Mouse (Mus musculus) 416B (cell line): ENCODE measurements around the gene 4930524B15Rik.
A peak's percentile ranks its signal among the peaks of the same experiment; 100 is the strongest.
"Not testable (repeated sequence)": the region's sequence is repeated elsewhere in the genome, so short reads cannot be mapped to it uniquely, and the experiment has no call there.

Experiments used
- DNase-seq: peaks from one replicate; pipeline ENCODE4 v3.0.0; 2011; ENCODE audit warnings: low read depth

4930524B15Rik gene

DNA sequence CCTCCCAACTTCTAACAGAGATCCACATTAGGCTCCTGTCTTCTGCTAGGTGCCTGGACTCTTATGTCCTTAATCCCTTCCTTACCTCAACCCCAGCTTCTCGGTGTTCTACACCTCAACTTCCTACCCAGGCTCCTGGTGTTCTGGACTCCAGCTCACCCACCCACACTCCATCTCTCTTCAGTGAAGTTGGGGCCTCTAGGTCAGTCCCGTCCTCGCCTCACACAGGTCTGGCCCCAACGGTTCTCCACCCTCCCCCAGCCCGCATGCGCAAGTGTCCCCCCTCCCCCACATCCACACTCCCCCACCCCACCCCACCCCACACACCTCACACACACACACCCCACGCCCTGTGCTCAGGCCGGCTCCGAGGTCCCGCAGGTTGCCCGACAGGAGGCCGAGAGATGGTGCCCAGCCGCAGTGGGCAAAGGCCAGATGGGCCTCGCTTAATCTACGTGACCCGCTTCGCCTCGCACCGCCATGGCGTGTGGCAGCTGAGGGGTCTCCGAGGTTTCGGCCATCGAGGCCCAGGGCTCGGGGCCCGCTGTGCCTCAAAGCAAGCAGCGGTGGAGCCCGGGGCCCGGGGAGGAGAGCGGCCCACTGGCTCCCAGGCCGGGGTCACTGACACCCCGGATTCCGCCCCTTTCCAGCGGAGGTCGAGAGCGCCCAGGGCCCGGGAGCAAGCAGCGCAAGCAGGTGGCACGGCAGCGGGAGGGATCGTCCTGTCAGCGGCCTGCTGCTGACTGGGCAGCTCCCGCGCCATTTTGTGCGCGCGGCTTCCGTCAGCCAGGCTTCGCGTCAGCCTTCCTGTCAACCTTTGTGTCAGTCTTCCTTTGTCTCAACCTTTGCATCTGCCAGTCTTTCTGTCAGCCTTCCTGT lies at the start of gene 4930524B15Rik:
Gene 4930524B15Rik, plus strand, starts transcription at position 337 of the 879 bp plus-strand sequence.
- no peak for DNase-seq

DNA sequence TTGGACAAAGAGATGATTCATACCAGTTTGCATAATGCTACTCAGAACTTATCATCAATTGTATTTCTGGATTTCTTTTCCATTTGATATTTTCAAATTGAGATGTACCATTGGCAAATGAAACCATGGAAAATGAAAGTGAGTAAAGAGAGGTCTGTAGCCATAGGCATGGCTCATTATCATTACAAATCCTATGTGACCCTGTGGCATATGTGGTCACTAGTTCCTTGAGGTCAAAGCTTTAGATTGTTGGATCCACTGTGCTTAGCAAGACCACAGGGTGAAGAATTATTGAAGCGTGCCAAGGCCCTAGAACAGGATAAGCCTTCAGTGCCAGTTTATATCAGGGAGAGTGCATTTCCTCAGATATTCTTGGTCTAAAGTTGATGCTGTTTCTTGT lies 47.6 kb upstream of the 4930524B15Rik start:
- DNase-seq, result peak; percentile 59

DNA sequence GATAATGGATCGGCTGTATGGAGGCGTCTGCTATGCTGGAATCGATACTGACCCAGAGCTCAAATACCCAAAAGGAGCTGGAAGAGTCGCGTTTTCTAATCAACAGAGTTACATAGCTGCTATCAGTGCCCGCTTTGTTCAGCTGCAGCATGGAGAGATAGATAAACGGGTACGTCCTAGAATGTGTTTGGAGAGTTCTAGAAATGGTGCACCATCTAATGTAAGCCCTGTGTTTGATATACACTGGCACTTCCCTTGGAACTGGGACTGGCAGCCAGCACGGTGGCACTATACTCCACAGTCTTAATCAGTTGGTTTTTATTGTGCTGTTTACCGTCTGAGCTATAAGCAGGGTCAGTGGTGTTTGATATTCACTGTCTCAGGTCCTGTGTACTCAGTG lies 35.3 kb upstream of the 4930524B15Rik start:
- DNase-seq, result no peak

DNA sequence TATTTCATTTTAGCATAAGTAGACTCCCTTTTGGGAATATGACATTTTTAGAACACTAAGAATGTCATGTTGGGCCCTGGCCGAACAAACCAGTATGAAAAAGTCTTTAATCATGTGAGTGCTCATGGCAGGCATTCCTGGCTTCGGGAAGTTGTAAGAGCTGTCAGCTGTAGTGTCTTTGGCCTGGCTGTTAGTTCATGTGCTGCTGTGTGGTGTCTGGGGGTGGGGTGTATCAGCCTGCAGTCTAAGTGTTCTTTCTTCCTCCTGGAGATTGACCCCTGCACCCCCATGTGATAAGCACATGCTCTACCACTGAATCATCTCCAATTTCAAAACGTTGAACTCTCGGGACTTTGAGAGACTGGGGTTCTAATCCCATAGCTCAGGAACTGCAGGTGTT lies 29.7 kb upstream of the 4930524B15Rik start:
- DNase-seq, result no peak

DNA sequence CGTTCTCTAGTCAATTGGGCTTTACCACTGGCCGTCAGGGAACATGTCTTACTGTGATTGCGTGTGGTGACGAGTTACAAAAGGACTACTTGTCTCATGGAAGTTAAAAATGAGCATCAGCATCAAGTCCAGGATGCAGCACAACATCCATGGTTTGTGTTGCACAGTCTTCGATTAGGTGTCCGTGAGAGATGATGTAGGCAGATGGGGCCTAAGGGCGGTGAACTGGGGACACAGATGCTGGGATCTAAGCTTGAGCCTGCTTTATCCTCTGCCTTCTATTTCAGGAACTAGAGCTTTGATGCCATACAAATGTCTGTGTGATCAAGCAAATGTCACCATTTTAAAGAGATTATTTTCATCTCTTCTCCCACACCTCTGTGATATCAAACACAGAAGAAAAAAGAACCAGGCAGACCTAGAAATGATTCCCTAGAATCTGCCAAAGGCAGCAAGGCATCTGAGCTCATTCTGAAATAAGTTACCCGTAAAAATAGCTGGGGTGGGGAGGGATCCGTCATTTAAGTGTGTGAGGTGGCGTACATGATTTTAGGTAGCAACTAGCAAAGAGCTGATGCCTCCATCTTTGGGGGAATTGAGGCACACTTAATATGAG lies 28.4 kb upstream of the 4930524B15Rik start:
- DNase-seq, result no peak

DNA sequence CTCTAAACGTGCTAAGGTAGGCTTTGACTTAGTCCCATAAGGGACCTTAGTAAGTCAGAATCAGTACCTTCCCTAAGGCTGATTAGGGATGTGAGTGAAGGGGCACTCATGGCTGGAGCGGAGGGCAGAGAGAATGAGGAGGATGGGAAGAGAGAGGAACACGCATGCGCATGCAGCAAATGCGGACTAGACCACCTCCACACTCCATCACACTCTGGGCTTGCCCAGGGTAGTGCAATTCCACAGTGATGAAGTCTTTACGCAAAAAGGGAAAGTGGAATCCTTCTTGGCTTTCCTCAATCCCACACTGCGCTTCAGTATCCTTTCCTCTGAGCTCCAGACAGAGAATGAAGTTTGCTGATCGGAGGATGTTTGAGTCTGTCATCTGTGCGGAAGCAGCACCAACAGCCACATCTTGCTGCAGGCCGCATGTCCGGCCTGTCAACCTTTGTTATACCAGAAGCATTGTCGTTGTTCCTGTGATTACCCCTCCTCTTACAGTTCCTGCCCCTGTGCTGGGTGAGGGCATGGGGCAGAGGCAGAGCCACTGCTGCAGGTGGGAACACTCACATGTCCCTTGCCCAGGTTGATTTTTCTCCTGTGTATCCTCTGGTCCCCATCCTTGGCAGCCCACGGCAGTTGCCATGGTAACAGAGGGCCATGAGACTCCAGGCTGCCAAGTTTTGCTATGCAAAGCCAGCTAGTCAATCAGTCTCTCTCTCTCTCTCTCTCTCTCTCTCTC lies 24.3 kb upstream of the 4930524B15Rik start:
- no peak for DNase-seq

DNA sequence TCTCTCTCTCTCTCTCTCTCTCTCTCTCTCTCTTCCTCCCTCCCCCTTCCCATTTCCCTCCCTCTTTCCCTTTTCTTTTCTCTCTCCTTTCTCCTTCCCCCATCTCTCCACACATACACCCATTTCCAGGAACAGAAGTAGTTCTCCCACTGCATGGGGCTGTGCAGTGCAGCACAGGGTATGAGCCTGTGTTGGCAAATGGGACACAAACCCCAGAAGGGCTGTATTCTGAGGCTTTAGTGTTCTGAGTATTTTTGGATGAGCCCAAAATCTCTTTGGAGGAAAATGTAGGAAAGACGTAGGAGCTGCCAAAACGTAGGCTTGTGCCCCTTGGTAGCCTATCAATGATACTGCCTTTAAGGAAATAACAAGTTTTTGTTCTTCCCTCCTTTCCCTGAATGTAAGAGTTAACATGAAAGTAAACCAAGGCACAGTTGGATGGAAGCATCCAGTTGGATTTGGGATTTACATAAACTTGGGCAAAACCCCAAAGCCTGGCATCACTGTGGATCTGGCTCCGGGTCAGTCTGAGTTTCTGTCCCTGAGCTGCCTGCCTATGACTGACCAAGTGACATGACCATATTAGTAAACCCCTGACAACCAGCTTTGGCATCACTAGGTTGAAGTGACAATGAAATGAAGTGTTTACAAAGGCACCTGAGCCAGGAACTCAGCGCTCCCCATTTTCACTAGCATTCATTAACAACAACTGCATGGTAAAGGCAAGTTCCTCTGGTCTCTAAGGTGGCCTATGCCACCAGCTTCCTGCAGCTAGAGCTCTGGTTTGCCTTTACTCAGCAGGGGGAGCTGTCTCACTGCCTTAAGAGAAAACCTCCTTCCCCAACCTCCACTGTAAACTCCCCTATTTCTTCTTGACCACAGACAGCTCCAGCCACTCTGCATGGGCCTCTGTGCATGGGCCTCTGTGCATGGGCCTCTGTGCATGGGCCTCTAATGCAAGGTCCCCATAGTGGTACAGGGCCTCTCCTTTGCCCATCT lies 23.5 kb upstream of the 4930524B15Rik start:
- DNase-seq, result peak; percentile 80

DNA sequence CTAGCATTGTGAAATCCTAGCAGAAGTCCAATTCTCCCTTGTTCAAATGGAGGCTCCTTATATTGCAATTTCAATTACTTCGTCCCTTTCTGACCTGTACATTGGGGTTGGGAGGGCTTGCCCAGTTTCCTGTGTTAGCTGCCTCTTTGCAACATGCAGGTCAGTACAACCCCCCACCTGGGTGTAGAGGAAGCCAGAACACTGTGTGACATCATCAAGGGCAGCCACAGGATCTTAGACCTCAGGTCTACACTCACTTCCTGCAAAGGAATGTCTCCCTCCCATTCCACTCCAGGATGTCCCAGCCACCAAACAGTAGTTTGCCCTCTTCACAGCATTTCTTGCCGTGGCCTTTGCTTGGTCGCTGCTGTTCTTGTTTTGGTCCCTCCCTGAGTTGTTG lies 19.9 kb upstream of the 4930524B15Rik start:
- DNase-seq, result peak; percentile 32

DNA sequence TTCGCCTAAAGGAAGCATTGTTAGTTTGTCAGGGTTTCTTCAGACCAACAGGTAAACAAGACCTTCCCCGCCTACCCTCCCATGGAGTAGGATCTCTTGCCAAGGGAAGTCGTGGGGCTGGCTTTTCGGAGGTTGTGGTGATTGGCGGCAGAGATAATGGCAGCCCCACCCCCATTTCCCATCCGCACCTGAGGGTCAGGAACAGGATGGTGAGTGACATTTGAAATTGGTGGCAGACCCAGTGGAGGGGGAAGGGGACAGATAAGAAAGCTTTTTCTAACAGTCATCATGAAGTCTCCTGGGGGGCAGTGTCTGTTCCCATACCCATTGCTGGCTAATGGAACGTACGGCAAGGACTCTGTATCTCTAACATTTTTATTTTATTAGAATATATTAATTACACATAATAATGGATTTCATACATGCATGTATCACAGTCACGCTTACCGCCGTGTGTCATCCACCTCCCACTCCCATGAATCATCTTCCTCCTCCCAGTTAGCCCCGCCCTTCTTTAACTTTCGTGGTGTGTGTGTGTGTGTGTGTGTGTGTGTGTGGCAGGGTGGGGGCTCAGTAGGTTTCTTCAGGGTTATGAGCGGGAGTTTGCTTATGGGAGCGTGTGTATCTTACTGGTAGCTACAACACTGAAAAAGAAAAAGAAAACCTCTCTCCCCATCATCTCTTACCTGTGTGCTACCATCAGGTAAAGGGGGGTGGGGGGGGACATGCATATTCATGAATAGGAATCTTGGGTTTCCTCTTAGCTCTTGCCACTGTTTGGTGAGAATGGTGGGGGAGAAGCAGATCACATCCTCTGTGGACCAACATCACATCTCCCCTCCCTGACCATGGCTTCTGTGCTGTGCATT lies 16.7 kb upstream of the 4930524B15Rik start:
- DNase-seq, result peak; percentile 79

DNA sequence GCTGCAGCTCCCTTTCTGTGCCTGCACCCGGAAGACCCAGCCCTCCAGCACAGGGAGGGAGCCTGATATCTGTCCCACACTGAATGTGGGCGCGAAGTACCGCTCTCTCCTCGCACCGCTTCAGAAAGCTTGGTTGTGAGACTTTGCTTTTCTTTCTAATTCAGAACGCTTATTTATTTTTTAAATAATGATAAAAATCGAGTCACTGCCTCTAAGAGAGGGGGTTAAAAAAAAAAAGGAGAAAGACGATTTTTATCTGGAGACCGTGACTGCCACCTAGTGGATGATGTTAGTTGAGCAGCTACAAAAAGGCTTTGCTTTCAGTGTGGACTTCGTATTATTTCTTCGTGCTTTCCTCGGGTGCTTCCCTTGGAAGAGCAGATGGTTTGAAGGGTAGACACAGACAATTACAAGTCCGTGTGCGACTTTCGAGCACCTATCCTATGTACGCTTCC lies 16.0 kb upstream of the 4930524B15Rik start:
- peak; percentile 87 for DNase-seq

DNA sequence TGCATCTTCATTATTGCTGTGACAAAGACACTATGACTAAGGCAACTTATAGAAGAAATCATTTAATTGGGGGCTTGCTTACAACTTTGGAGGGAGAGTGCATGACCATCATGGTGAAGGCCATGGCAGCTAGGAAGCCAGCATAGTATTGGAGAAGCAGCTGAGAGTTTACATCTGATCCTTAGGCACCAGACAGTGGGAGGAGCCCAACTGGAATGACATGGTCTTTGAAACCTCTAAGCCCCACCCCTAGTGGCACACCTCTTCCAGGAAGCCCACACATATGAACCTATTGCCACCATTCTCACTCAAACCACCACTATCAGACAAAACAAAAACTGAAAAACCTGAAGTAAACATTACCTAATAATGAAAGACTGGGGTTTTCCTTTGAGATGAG lies 5.3 kb upstream of the 4930524B15Rik start:
- no peak for DNase-seq

DNA sequence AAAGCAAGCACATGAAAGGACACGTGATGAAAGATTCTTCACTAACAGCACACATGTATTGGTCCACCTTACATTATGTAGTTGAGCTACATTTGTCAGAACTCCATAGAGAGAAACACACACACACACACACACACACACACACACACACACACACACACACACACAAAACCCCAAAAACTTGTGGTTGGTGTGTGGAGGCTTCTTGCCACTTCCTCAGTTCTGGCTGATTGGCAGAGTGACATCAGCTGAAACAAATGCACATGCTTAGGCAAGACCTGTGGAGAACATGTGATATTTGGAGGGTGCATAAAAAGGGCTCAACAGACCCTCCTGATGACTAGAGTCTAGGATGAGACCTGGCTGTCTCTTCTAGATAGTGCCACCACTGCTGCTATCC lies 1.4 kb upstream of the 4930524B15Rik start:
- DNase-seq, result peak; percentile 46

DNA sequence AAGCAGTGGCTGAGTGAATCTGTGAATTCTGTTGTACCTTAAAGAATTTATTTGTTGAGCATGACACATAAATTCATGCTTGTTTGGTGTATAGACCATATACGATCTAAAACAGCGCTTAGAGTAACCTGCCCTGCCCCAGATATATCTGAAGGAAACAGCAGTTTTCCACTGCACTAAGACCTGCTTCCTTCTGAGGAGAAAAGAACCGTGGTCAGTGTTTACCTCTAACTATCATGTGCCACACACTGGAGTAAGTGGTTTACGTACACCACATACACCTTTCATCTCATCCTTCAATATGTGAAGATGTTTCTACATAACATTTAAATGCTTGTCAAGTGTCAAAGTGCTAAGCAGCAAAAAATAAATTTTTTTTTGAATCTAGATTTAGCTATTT lies 8.7 kb downstream of the 4930524B15Rik start:
- peak; percentile 31 for DNase-seq

DNA sequence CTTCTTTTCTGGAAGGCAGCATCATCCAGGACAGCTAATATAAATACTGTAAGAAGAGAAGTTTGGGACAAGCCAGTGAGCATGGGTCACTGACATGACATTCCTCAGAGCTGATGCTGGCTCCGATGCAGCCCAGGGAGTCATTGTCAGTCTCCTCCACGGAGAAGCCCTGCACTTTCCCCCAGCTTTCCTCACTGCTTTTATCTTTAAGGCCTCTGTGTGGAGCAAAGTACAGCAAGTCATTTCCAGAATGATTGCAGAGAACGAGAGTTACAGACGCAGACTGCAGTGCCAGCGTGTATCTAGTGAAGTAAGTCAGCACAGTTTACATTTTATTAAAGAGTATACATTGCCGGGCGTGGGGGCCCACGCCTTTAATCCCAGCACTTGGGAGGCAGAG lies 9.4 kb downstream of the 4930524B15Rik start:
- no peak for DNase-seq

DNA sequence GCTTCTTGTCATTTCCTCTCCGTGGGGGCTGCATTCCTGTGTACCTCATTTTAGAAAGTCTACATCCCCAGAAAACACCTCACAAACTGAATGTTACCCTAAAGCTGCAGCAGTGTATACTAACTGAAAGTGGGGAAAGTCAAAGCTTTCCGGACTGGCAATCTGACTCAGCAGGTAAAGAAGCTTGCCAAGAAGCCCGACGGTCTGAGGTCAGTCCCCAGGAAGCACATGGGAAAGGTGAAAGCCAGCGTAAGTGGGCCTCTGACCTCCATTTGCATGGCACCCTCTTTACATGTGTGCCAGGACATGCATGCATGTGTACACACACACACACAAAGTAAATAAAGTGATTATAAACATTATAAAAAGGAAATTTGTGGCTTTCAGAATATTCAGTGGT lies 10.3 kb downstream of the 4930524B15Rik start:
- DNase-seq, result peak; percentile 5

DNA sequence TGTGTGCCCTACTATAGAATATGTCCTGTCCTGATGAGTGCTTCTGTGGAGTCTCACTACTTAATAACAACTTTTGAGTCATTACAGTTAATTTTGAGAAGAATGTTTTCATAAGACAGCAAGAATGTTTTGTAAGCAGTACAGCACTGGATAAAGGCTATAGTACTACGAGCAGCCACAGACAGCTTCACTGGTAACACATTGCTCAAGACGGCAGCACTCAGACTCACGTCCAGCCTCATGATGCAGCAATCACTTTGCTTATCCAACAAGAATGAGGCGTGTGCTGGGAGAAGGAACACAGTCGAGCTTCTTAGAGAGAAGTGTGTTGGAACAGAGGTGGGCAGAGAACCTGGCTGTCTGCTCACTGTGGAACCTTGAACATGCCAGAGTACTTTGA lies 10.7 kb downstream of the 4930524B15Rik start:
- DNase-seq, result no peak

DNA sequence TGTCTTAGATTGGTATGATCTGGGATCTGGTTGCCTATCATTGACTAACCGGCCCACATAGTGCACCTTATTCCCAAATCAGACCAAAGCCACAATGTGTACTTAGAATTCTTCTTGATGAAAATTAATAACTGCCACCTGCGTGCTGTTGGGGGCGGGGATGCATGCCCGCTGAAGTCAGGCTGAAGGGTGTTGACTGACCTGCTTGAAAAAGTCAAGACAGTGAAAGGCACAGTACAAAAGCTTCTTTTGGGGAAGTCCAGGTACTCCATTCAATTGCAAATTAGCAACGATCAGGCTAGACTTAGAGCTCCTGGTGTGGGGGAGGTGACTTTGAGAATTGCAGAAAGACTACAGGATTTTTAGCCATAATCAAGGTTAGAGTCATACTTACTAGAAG lies 14.7 kb downstream of the 4930524B15Rik start:
- DNase-seq, result not testable (repeated sequence)

DNA sequence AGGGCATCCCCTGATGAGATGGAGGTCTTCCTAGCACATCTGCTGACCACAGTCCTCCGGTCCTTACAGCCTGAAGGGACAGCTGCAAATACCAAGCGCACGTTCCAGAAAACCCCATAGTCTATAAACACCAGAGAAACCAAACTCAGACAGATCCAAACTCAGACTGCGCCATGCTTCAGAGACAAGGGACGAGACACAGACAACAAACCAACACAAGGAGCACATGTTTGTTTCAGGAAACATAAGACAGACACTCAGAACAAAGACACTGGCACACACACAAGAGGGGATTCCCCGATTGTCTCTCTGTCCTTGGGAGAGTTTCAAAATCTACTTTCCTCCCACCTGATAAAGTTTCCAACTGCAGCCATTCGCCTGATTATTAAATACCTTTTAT lies 16.4 kb downstream of the 4930524B15Rik start:
- no peak for DNase-seq

DNA sequence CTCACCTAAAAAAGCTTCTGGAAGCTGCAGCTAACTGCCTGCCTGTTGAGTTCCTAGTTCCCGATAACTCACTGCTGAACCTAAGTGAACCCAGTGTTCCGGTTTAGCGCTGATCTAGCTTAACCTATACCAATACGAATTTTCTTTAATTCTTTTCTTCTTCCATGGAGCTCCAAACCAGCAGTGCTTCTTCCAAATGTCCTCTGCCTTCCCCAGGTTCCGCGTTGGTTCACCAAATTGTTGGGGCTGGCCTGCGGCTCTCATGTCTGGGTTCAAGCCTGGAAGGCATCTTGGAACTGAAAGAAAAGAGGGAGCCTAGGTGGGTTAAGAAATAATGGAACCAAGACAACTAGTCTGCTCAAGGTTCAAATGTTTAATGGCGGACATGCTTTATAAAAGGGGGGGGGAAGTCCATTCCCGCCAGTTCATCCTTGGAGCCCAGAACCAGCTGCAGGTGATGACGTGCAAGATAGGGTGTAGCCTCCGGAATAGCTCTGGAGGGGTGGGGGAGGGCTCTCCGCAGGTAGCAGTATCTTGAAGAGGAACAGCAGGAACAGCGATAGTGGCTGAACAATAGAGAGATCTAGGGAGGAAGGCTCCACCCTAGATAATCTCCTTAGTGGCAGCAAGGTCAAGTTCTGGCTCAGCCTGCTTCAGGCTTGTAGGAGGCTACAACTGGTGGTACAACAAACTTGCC lies 17.0 kb downstream of the 4930524B15Rik start:
- DNase-seq, result not testable (repeated sequence)

DNA sequence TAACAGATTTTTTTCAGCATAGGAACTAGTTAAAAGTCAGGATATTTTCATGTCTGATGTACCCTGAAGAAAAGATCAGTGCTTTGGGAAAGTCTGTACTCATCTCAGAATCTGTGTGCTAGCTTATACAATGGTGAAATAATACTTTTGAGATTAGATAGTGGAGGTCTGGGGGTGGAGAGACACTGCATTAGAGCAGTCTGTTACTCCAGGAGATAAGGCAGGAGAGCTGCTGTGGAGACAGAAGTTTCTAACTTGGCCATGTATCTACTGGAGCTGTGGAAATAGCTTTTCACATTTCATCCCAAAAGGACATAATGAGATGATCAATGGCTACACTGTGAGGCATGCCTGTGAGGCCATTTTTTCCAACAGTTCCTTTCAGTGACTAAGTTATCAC lies 17.9 kb downstream of the 4930524B15Rik start:
- DNase-seq, result no peak
